Mouse (Mus musculus) olfactory bulb, adult 2 months (tissue): ENCODE measurements around the gene Pcbp1. TPM values are rescaled to one million over a fixed set of nuclear protein-coding genes. Genes with fewer than 3 reads are reported as not detected.

Experiments
- H3K27ac ChIP-seq: fragments of 200-500 bp; 2 replicates; pipeline ENCODE4 v1.5.1; 2012; ENCODE audit warnings: low read depth, low read length; ENCODE audit not compliant: insufficient read depth
- H3K4me1 ChIP-seq: fragments of 200-500 bp; 2 replicates; pipeline ENCODE4 v1.6.1; 2012; ENCODE audit warnings: low read length; ENCODE audit not compliant: control insufficient read depth, insufficient read depth
- H3K4me3 ChIP-seq: fragments of 200-500 bp; 2 replicates; pipeline ENCODE4 v1.5.1; 2012; ENCODE audit warnings: mild to moderate bottlenecking, low read depth, low read length, moderate library complexity; ENCODE audit not compliant: insufficient read depth
- CTCF ChIP-seq: fragments of 200-500 bp; IDR thresholded peaks from 2 replicates; pipeline ENCODE4 v1.5.1; 2012; ENCODE audit warnings: low read depth, mild to moderate bottlenecking, low read length, moderate library complexity; ENCODE audit not compliant: insufficient read depth
- POLR2A ChIP-seq: fragments of 200-500 bp; IDR thresholded peaks from 2 replicates; pipeline ENCODE4 v1.6.1; 2012; ENCODE audit warnings: mild to moderate bottlenecking, low read depth, low read length, moderate library complexity; ENCODE audit not compliant: insufficient read depth
- WGBS: fragments of 180-500 bp; shearing (Covaris S2); methylation state at CpG from one replicate; pipeline ENCODE4 v1.1.7; 2018; 5-methylcytosine and 5-hydroxymethylcytosine counted together
- polyA plus RNA-seq: library from polyadenylated mRNA; stranded (reverse); fragments of >200 nt; gene quantifications from 2 replicates; pipeline ENCODE4 v1.2.4, GENCODE M21; 2012; ENCODE audit warnings: low replicate concordance; ENCODE audit not compliant: missing spikeins, insufficient read depth, insufficient read length

Gene Pcbp1
- polyA plus RNA-seq, 1 experiment: not detected

GRCm38 (mm10) chr6:86475462-86476167, 50.5 kb downstream of the Pcbp1 start:
- TF ChIP-seq CTCF: no peak
- no peak for TF ChIP-seq POLR2A
- no peak overlapping the region for H3K27ac ChIP-seq
- no peak overlapping the region for H3K4me3 ChIP-seq
- 79% methylated on average over 9 of the region's 9 CpGs for WGBS
- H3K4me1 ChIP-seq: peaks cover 9% of the 10 kb centered on the region

GRCm38 (mm10) chr6:86474646-86475181, 51.4 kb downstream of the Pcbp1 start:
- Histone ChIP-seq H3K4me3 (no peak overlapping the region), H3K27ac (no peak overlapping the region), H3K4me1 (peaks cover 8% of the 10 kb centered on the region)
- TF ChIP-seq POLR2A (no peak), CTCF (no peak)

Other genes starting within 250 kb of the Pcbp1 start
- gene Fam136a, start 160.7 kb downstream of the Pcbp1 start, polyA plus RNA-seq: not detected in 2 replicates
- not detected in 2 replicates for gene Snrpg, start 155.0 kb downstream of the Pcbp1 start, polyA plus RNA-seq
- not detected in 2 replicates for gene Pcyox1, start 129.2 kb downstream of the Pcbp1 start, polyA plus RNA-seq
- gene Tia1, start 122.1 kb downstream of the Pcbp1 start, polyA plus RNA-seq: 194 and 323 TPM in 2 replicates
- gene Gm44790, start 99.7 kb downstream of the Pcbp1 start, polyA plus RNA-seq: not detected in 2 replicates
- not detected in 2 replicates for gene C87436, start 87.9 kb downstream of the Pcbp1 start, polyA plus RNA-seq
- gene Asprv1, start 101.8 kb upstream of the Pcbp1 start, polyA plus RNA-seq: not detected in 2 replicates
- not detected in 2 replicates for gene Mxd1, start 142.8 kb upstream of the Pcbp1 start, polyA plus RNA-seq
- gene Snrnp27, start 158.2 kb upstream of the Pcbp1 start, polyA plus RNA-seq: not detected in 2 replicates
- not detected in 2 replicates for gene Gmcl1, start 207.1 kb upstream of the Pcbp1 start, polyA plus RNA-seq